Mouse (Mus musculus) C2C12 (cell line): ENCODE data around the gene Slc13a2. TPM values are rescaled to one million over a fixed set of nuclear protein-coding genes. Genes with fewer than 3 reads are reported as not detected.

Source experiments
- H3K27me3 ChIP-seq: one replicate; pipeline ENCODE4 v1.6.1; 2011; ENCODE audit not compliant: control insufficient read depth, insufficient read depth, insufficient read length
- H3K36me3 ChIP-seq: one replicate; pipeline ENCODE4 v1.6.1; 2011; ENCODE audit not compliant: control insufficient read depth, insufficient read depth
- H3K4me3 ChIP-seq: one replicate; pipeline ENCODE4 v1.5.1; 2011; ENCODE audit warnings: mild to moderate bottlenecking, control low read depth; ENCODE audit not compliant: poor library complexity, insufficient read depth, severe bottlenecking
- H3K79me2 ChIP-seq: one replicate; pipeline ENCODE4 v1.6.1; 2011; ENCODE audit not compliant: control insufficient read depth, insufficient read depth
- H3K79me3 ChIP-seq: one replicate; pipeline ENCODE4 v1.6.1; 2011; ENCODE audit warnings: low read depth, control low read depth
- H3ac ChIP-seq: one replicate; pipeline ENCODE3; 2011; ENCODE audit warnings: low read depth; ENCODE audit not compliant: control insufficient read depth, insufficient read length
- CEBPB ChIP-seq: IDR thresholded peaks from one replicate; pipeline ENCODE4 v1.6.1; 2011; ENCODE audit warnings: low read depth, mild to moderate bottlenecking, control low read depth, moderate library complexity
- CTCF ChIP-seq: IDR thresholded peaks from one replicate; pipeline ENCODE4 v1.5.1; 2011; ENCODE audit not compliant: control insufficient read depth, insufficient read depth, insufficient read length
- FOSL1 ChIP-seq: IDR thresholded peaks from one replicate; pipeline ENCODE4 v1.8.0; 2011; ENCODE audit warnings: mild to moderate bottlenecking, low read length; ENCODE audit not compliant: poor library complexity, insufficient read depth, severe bottlenecking
- MAX ChIP-seq: IDR thresholded peaks from one replicate; pipeline ENCODE4 v1.6.1; 2011; ENCODE audit warnings: mild to moderate bottlenecking, control low read depth
- MYOD1 ChIP-seq: IDR thresholded peaks from one replicate; pipeline ENCODE4 v1.6.1; 2011; ENCODE audit warnings: low read depth; ENCODE audit not compliant: control insufficient read depth, insufficient read length
- MYOG ChIP-seq: IDR thresholded peaks from one replicate; pipeline ENCODE4 v1.6.1; 2011; ENCODE audit not compliant: control insufficient read depth, insufficient read length; ENCODE audit errors: extremely low read depth
- USF1 ChIP-seq: IDR thresholded peaks from one replicate; pipeline ENCODE4 v1.6.1; 2011; ENCODE audit warnings: low read depth, mild to moderate bottlenecking, control low read depth, moderate library complexity
- polyA plus RNA-seq: library from polyadenylated mRNA; unstranded; fragments of >200 nt; fragmentation: generic; extraction: Trizol; gene quantifications from one replicate; pipeline ENCODE4 v1.2.1, GENCODE M21; 2012; ENCODE audit warnings: missing spikeins

The Slc13a2 gene
- polyA plus RNA-seq, 1 experiment = not detected

DNA sequence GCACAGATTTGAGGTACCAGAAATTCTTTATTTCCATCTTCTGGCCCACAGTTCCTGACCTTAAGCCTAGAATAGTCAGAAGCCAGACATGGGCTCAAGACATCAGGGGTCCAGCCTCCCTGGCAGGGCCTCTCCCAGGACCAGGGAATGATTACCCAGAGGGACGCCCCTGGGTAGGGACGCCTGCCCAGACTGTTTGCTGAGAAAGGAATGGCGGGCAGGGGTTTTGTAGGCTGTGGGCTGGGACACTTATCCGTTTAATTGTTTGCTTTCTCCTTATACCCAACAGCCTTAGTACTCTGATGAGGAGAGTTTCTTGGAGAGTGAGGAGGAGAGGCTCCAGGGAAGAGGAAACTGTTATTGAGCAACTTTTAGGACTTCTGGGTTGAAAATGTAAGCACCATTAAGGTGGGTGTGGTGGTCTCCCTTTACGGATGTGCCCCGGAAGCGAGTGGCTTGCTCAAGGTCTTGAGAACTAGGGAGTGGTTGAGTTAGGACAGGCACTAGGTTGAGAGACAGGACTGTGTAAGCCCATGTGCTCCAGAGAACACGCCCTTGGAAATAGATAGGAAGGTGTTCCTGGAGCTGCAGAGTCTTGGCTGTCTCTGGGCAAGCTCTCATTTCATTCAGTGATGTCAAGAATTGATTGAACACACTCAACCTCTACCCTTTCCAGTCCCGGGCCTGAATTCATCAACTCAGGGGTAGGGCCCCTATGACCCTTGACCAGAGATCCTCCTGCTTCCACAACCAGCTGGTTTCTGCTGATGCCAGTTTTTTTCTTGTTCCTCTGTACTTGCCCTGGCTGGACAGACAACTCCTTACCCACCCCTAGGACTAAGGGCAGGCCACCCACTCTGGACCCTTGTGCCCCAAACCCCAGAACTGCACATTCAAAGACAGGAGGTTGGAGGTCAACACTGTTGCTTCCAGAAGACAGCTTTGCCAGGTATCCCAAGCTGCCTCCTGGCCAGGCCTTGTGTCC lies 13.5 kb downstream of the Slc13a2 start:
- Histone ChIP-seq H3K4me3 (no peak overlapping the region), H3K27me3 (no peaks in the 10 kb centered on the region), H3K79me3 (no peaks in the 10 kb centered on the region), H3K79me2 (no peaks in the 10 kb centered on the region), H3ac (no peak overlapping the region), H3K36me3 (no peaks in the 10 kb centered on the region)
- TF ChIP-seq CEBPB = no peak
- TF ChIP-seq MYOD1 = no peak
- no peak for TF ChIP-seq USF1
- no peak for TF ChIP-seq FOSL1

DNA sequence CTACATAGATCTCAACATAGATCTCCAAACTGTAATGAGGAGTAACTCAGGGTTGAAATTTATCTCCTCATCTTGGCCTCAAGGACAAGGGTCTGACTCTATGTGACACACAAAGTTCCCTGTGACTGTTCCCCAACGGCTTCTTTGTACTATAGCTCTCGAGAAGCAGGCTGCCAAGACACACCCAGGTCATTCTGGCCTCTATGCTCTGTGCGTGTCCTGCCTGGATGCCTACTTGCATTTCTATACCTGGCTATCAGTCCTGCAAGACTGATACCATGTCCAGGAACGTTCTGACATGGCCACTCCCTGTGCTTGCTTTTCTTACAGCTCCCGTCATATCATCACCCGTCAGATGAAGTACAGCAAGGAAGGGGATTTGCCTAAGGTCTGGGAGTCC lies 20.0 kb downstream of the Slc13a2 start:
- Histone ChIP-seq H3K79me2 (no peaks in the 10 kb centered on the region), H3K79me3 (no peaks in the 10 kb centered on the region), H3ac (no peak overlapping the region), H3K36me3 (no peaks in the 10 kb centered on the region), H3K4me3 (no peak overlapping the region), H3K27me3 (no peaks in the 10 kb centered on the region)
- TF ChIP-seq MYOD1 = no peak
- TF ChIP-seq CEBPB = no peak
- no peak for TF ChIP-seq CTCF
- no peak for TF ChIP-seq MAX
- TF ChIP-seq FOSL1 = no peak

DNA sequence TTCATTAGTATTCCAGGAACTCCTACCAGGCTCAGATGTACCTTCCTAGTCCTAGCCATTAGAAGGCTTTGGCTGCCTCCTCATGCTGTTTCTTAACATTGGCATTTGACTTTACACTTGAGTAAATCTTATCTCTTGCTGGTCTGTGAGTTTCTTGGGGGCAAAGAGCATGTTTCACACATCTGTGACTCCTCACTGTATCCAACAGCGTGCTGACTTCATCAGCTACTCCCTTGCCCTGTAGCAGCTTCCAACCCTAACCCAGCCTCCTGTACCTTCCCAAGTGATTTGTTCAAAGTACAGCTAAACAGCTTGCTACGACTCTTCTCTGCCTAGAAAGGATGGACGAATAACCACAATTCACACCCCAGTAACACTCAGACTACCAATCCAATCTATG lies 20.5 kb downstream of the Slc13a2 start:
- Histone ChIP-seq H3K36me3 (no peaks in the 10 kb centered on the region), H3ac (no peak overlapping the region), H3K27me3 (no peaks in the 10 kb centered on the region), H3K79me3 (no peaks in the 10 kb centered on the region), H3K79me2 (no peaks in the 10 kb centered on the region), H3K4me3 (no peak overlapping the region)
- TF ChIP-seq MYOD1 (no peak), CTCF (no peak), USF1 (no peak), CEBPB (no peak), MYOG (no peak), MAX (no peak), FOSL1 (no peak)

DNA sequence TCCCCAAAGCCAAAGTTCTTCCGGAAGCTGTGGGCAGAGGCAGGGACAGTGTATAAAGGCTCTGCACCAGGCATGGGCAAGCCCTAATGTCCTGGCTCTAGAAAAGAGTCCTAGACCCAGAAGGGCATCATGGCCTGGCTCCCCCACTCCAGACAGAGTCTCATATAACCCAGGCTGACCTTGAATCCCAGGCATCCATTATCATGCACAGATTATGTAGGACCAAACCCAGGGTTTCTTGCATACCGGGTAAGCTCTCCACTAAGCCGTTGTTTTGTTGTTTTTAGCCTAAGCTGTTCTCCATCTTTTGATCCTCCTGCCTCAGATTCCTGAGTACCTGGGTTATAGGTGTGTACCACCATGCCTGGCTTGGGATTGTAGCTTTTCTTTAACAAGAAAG lies 21.1 kb downstream of the Slc13a2 start:
- TF ChIP-seq USF1 (no peak), CEBPB (no peak), MYOD1 (no peak), CTCF (no peak), FOSL1 (no peak), MYOG (no peak), MAX (no peak)
- Histone ChIP-seq H3K36me3 (no peaks in the 10 kb centered on the region), H3K4me3 (no peak overlapping the region), H3K79me2 (no peaks in the 10 kb centered on the region), H3K27me3 (no peaks in the 10 kb centered on the region), H3ac (no peak overlapping the region), H3K79me3 (no peaks in the 10 kb centered on the region)

DNA sequence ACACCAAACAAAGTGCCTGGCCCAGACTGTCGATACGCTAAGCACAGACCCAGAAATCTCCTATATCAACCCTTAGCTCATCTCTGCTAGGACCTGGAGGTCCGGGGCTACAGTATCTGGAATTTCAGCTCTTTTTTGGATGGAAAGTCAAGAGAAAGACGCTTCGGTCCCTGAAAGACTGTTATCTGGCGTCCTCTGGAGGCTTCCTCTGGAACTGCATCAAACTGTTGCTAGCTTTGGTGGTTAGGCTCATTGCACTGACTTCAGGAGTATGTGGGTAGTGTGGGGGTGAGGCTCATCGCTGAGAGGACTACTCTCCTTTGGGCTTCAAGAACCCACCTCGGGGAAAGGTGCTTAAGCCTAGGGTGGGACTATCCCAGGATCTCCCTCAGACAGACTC lies 22.3 kb downstream of the Slc13a2 start:
- no peak for TF ChIP-seq MYOG
- no peak for TF ChIP-seq MAX
- no peak for TF ChIP-seq MYOD1
- TF ChIP-seq CTCF = peak; percentile 78
- Histone ChIP-seq H3K36me3 (no peaks in the 10 kb centered on the region), H3ac (no peak overlapping the region), H3K79me2 (no peaks in the 10 kb centered on the region), H3K27me3 (no peaks in the 10 kb centered on the region), H3K4me3 (no peak overlapping the region), H3K79me3 (no peaks in the 10 kb centered on the region)

DNA sequence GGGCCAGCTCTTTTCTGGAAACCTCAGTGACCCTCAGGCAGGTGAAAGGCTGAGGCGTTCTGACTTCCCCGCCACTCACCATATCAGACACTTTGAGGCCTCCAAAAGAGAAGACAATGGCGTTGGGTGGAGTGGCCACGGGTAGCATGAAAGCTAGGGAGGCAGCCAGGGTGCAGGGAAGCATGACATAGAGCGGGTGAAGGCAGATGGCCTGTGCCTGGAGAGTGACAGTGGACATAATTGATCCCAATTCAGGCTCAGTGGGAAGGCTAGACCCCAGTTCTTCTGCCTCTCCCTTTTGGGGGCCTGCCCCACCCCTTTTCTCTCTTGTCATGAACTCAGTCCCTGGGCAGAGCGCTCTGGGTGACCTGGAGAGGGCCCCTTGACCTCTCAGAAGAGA lies 23.8 kb downstream of the Slc13a2 start:
- no peaks in the 10 kb centered on the region for H3K27me3 ChIP-seq
- no peak overlapping the region for H3ac ChIP-seq
- no peak for TF ChIP-seq MYOG
- no peak for TF ChIP-seq MAX
- TF ChIP-seq MYOD1 = no peak
- TF ChIP-seq CTCF = no peak
- TF ChIP-seq USF1 = no peak
- no peak for TF ChIP-seq CEBPB
- TF ChIP-seq FOSL1 = no peak

More for the DNA sequence above, 23.8 kb downstream of the Slc13a2 start:
- Histone ChIP-seq H3K79me2 (no peaks in the 10 kb centered on the region), H3K36me3 (no peaks in the 10 kb centered on the region), H3K4me3 (no peak overlapping the region), H3K79me3 (no peaks in the 10 kb centered on the region)
